Mouse (Mus musculus): ENCODE measurements around the gene Hsd17b11. TPM values are rescaled to one million over a fixed set of nuclear protein-coding genes. Genes with fewer than 3 reads are reported as not detected.

Hsd17b11 gene
- polyA plus RNA-seq, 1 experiment from 2014 or later = 4.2 TPM

DNA sequence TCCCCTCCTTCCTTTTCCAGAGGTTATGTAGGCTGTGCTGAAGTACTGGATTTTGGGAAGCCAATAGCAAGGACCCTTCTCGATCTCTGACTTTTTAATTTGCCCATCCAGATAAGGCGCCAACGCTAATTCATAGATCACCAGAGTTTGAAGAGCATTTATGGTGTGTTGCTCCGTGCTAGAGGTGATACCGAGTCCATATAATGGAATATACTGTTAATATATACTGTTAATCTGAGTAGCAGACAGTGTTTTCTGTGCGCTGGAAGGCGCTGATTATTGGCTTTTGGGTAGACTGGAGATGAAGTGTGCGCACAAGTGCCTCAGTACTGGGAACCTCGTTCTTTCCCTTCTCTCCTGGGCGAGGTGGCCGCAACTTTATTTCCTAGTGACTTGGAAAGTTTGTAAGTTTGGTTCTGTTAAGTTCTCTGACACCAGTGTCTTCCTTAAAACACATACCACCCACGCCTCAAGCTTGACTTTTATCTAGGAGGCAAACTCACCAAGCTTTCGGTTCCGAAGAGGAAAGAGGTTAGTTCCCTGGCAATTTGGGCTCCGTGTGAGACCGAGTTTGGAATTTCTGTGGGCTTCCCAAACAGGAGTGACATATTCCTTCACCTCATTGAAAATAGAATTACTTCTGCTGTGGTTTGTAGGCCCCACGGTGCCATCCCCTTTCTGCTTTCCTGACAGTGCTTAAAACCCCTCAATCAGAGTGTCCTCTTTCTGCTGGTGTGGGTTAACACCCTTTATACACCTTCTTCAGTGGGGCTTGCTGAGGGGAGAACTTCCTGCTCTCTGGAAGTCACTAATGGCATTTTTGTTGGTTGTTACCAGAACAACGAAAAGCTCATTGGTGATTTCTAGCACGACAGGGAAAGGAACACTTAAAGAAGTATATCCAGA lies 25.7 kb upstream of the Hsd17b11 start:
- Histone ChIP-seq H3K36me3 (ENCODE audit: insufficient read depth) (peaks cover 20% of the 10 kb centered on the region), H3K27me3 (ENCODE audit: insufficient read depth, low read length) (no peaks in the 10 kb centered on the region), H3K9me3 (ENCODE audit: low read depth, low read length) (no peaks in the 10 kb centered on the region), H3K4me3 (ENCODE audit: low read depth, low read length) (peak overlapping the region; percentile 83), H3K9ac (peak overlapping the region; percentile 89), H3K4me2 (peak overlapping the region; percentile 84), H3K27ac (ENCODE audit: low read depth) (peak overlapping the region; percentile 87), H3K4me1 (ENCODE audit: insufficient read depth) (0 out of 2 replicates have a peak, but pooled peaks cover 8% of the 10 kb centered on the region)
- ATAC-seq (ENCODE audit: insufficient read depth) (no peak), DNase-seq (peak; percentile 51)
- WGBS = 4% methylated on average over 19 of the region's 19 CpGs
- no peak for TF ChIP-seq CTCF (IDR thresholded peaks at IDR 0.05; ENCODE audit: low read depth)

DNA sequence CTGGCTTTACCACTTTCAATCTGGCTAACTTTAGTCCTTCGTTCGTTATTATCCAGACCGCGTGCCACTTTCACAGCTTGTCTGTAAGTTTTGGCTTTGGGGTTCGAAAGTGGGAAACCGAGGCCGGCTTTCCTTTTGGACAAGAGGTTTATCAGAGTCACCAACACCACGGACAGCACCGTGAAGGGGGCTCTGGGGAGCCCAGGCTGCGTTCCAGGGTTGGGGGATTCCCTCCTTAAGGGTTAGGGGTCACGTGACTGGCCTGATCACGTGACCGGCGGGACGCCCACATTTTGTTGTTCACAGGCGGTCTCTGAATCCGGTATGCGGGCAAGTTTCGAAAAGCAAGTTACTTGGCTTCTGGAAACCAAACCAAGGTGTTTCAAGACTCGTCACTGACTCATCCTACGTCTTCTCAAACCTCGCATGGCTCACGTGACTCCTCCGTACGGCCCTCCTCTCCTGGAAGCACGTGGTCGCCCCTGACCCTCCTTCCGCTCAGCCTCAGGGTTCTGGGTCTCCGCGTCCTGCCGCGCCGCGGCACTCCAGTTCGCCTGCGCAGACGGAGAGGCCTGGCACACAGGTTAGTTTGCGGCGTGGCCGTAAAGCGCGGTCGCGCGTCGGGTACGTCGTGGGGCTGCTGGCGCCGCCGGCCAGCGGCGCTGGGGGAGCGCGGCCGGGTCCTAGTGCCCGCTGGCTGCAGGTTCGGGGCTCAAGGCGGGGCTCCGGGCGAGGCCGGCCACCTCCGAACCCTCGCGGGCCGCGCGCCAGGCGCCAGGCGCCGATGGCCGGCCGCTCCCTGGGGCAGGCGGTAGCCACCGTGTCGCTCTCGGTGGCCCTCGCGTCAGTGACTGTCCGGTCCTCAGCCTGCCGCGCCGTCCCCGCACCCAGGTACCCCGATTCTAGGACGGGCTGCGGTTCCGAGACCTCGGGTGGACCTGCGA lies 24.8 kb upstream of the Hsd17b11 start, which contains the start of gene Nudt9:
TSS of gene Nudt9 (plus strand) at position 51 of the 944 bp plus-strand sequence.
- H3K9ac ChIP-seq = peak within 1 kb of the TSS; percentile 89
- 0 out of 2 replicates have a peak, but pooled peaks cover 8% of the 10 kb centered on the region for H3K4me1 ChIP-seq (ENCODE audit: insufficient read depth)
- ATAC-seq (ENCODE audit: insufficient read depth) (peak; percentile 98), DNase-seq (peak; percentile 99)
- H3K4me3 ChIP-seq (ENCODE audit: low read depth, low read length) = peak within 1 kb of the TSS; percentile 83
- H3K4me2 ChIP-seq = peak within 1 kb of the TSS; percentile 84
- no peaks in the 10 kb centered on the region for H3K27me3 ChIP-seq (ENCODE audit: insufficient read depth, low read length)
- no peaks in the 10 kb centered on the region for H3K9me3 ChIP-seq (ENCODE audit: low read depth, low read length)
- H3K27ac ChIP-seq (ENCODE audit: low read depth) = peak within 1 kb of the TSS; percentile 87
- H3K36me3 ChIP-seq (ENCODE audit: insufficient read depth) = peaks cover 11% of the 10 kb centered on the region
- no peak for TF ChIP-seq CTCF (IDR thresholded peaks at IDR 0.05; ENCODE audit: low read depth)
- WGBS = 4% methylated on average over 89 of the region's 90 CpGs

DNA sequence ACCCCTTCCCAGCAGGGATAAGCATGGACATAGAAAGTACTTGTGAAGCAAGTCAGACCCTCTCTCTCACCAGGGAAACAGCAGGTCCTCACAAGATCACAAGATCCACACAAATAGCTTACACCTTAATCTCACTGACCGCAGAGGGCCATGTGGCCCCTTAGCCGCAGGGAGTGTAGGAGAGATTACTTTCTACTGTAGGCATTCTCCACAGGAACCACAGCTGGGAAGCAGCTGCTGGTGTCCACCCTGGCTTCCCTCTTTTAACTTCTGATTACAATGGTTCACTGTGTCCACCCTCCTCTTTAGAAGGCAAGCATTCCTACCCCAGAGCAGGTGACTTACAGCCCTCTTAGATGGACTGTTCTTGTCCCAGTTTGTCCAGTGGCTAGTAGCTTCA lies 22.0 kb upstream of the Hsd17b11 start:
- H3K4me2 ChIP-seq = no peak overlapping the region
- DNase-seq (no peak), ATAC-seq (ENCODE audit: insufficient read depth) (no peak)
- no peaks in the 10 kb centered on the region for H3K36me3 ChIP-seq (ENCODE audit: insufficient read depth)
- WGBS = 27% methylated on average over 2 of the region's 2 CpGs
- no peaks in the 10 kb centered on the region for H3K27me3 ChIP-seq (ENCODE audit: insufficient read depth, low read length)
- no peak for TF ChIP-seq CTCF (IDR thresholded peaks at IDR 0.05; ENCODE audit: low read depth)
- no peak overlapping the region for H3K27ac ChIP-seq (ENCODE audit: low read depth)
- H3K9ac ChIP-seq = no peak overlapping the region
- H3K4me3 ChIP-seq (ENCODE audit: low read depth, low read length) = no peak overlapping the region
- H3K9me3 ChIP-seq (ENCODE audit: low read depth, low read length) = no peaks in the 10 kb centered on the region
- H3K4me1 ChIP-seq (ENCODE audit: insufficient read depth) = 0 out of 2 replicates have a peak, but pooled peaks cover 8% of the 10 kb centered on the region

DNA sequence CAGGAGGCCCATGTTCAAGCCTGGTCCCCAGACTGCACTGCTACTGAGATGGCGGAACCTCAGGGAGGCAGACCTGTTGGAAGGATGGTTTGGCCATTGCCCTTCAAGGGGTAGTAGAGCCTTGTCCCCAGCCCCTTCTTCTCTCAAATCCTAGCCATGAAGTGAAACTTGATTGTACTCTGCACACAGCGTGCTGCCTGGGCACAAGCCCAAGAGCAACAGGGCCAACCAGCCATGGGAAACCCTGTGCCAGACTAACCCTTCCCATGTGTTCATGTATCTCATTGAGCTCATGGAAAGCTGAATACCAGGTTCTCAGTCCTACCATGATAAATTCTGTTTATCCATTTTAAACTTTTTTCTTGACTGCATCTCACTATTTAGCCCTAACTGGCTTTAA lies 21.2 kb upstream of the Hsd17b11 start:
- no peak overlapping the region for H3K9ac ChIP-seq
- H3K4me2 ChIP-seq = no peak overlapping the region
- H3K4me1 ChIP-seq (ENCODE audit: insufficient read depth) = 0 out of 2 replicates have a peak, but pooled peaks cover 3% of the 10 kb centered on the region
- H3K27ac ChIP-seq (ENCODE audit: low read depth) = no peak overlapping the region
- 93% methylated on average over 2 of the region's 2 CpGs for WGBS
- DNase-seq = no peak
- no peaks in the 10 kb centered on the region for H3K9me3 ChIP-seq (ENCODE audit: low read depth, low read length)
- no peak overlapping the region for H3K4me3 ChIP-seq (ENCODE audit: low read depth, low read length)
- no peaks in the 10 kb centered on the region for H3K27me3 ChIP-seq (ENCODE audit: insufficient read depth, low read length)
- no peaks in the 10 kb centered on the region for H3K36me3 ChIP-seq (ENCODE audit: insufficient read depth)
- TF ChIP-seq CTCF (IDR thresholded peaks at IDR 0.05; ENCODE audit: low read depth) = no peak
- ATAC-seq (ENCODE audit: insufficient read depth) = no peak

DNA sequence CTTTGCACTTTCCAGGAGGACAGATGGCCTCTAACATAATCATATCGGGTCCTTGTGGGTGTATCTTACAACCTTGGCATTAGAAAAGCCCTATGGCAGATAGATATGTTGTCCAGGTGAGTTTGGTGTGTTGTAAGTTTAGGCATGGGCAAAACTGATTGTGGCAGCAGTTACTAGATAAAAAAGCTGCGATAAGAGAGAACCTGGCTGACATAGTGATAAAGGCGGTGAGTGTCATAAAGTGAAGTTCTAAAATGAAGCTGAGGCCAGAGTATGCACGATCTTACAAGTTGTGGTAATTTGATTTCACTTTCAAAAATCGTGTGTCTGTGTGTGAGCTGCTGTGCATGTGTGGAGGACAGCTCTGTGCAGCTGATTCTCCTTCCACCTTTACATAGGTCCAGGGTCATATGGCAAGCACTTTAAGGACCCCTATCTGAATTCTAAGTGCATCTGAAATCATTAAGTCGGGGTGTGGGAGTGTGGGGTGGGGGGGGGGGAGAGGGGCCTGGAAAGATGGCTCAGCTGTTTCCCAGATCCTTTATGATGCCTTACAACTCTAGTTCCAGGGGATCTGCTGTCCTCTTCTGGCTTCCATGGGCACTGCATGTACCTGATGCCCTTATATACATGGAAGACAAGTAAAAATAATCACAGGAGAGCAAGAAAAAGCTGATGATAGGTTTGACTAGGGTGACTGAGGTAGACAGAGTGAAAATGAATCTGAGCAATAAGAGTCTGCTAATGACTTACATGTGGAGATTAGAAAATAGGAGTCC lies 17.6 kb upstream of the Hsd17b11 start:
- no peak overlapping the region for H3K9ac ChIP-seq
- H3K9me3 ChIP-seq (ENCODE audit: low read depth, low read length) = no peaks in the 10 kb centered on the region
- H3K4me1 ChIP-seq (ENCODE audit: insufficient read depth) = no peaks in the 10 kb centered on the region
- DNase-seq = peak; percentile 69
- H3K36me3 ChIP-seq (ENCODE audit: insufficient read depth) = no peaks in the 10 kb centered on the region
- H3K4me3 ChIP-seq (ENCODE audit: low read depth, low read length) = no peak overlapping the region
- no peak overlapping the region for H3K27ac ChIP-seq (ENCODE audit: low read depth)
- whole genome bisulfite sequencing = 64% methylated on average over 6 of the region's 6 CpGs
- no peak overlapping the region for H3K4me2 ChIP-seq
- peak; percentile 74 for TF ChIP-seq CTCF (IDR thresholded peaks at IDR 0.05; ENCODE audit: low read depth)
- no peak for ATAC-seq (ENCODE audit: insufficient read depth)
- H3K27me3 ChIP-seq (ENCODE audit: insufficient read depth, low read length) = no peaks in the 10 kb centered on the region

DNA sequence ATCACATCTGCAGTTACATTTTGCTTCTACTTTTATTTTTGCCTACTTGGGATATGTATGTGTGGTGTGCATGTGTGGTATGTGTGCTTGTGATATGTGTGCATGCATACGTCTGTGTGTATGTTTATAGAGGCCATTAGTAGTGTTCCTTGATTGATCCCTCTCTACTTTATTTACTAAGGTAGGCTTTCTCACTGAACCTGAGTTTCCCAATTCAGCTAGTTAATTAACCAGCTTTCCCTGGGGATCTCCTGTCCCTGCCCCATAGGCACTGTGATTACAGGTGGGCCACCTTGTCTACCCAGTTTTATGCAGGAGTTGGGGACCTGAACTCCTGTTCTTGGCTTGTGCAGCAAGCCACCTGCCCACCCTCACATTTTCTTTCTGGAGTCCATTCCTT lies 15.0 kb upstream of the Hsd17b11 start:
- Histone ChIP-seq H3K9me3 (ENCODE audit: low read depth, low read length) (no peaks in the 10 kb centered on the region), H3K4me3 (ENCODE audit: low read depth, low read length) (no peak overlapping the region), H3K4me2 (no peak overlapping the region), H3K27me3 (ENCODE audit: insufficient read depth, low read length) (no peaks in the 10 kb centered on the region), H3K27ac (ENCODE audit: low read depth) (no peak overlapping the region), H3K36me3 (ENCODE audit: insufficient read depth) (no peaks in the 10 kb centered on the region), H3K4me1 (ENCODE audit: insufficient read depth) (no peaks in the 10 kb centered on the region), H3K9ac (no peak overlapping the region)
- WGBS = 77% methylated on average over 1 of the region's 1 CpGs
- DNase-seq (no peak), ATAC-seq (ENCODE audit: insufficient read depth) (no peak)
- TF ChIP-seq CTCF (IDR thresholded peaks at IDR 0.05; ENCODE audit: low read depth) = no peak

All from lung, embryonic 14.5 days (tissue).